Mouse (Mus musculus): ENCODE data around the gene Vhl. TPM values are rescaled to one million over a fixed set of nuclear protein-coding genes. Genes with fewer than 3 reads are reported as not detected.

Gene Vhl
- polyA plus RNA-seq, 1 experiment from 2014 or later = 39.5 TPM

DNA sequence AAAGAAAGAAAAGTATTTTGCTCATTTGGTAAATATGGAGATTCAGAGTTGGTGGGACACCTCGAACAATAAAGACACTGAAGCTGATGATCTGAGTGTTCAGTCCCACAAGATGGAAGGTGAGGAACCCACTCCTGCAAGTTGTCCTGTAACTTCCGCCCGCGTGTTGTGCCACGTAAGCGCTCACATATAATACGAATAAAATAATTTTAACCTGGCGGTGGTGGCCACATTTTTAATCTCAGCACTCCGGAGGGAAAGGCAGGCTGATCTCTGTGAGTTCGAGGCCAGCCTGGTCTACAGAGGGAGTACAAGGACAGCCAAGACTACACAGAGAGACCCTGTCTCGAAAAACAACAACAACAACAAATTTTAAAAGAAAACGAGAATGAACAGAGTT, 19.8 kb upstream of the Vhl start:
- no peaks in the 10 kb centered on the region for H3K36me3 ChIP-seq
- peaks cover 15% of the 10 kb centered on the region for H3K4me1 ChIP-seq
- no peaks in the 10 kb centered on the region for H3K27me3 ChIP-seq (replicated peaks)
- ATAC-seq (ENCODE audit: insufficient read depth, low FRiP score, low read depth) = no peak
- peak overlapping the region; percentile 92 for H3K4me3 ChIP-seq (replicated peaks)
- H3K4me2 ChIP-seq = peak overlapping the region; percentile 81
- H3K9ac ChIP-seq = peak overlapping the region; percentile 86; the same call in 1 of the 2 replicates
- H3K27ac ChIP-seq = peak overlapping the region; percentile 74; the same call in 1 of the 2 replicates
- WGBS = 52% methylated on average over 12 of the region's 12 CpGs
- no peaks in the 10 kb centered on the region for H3K9me3 ChIP-seq

DNA sequence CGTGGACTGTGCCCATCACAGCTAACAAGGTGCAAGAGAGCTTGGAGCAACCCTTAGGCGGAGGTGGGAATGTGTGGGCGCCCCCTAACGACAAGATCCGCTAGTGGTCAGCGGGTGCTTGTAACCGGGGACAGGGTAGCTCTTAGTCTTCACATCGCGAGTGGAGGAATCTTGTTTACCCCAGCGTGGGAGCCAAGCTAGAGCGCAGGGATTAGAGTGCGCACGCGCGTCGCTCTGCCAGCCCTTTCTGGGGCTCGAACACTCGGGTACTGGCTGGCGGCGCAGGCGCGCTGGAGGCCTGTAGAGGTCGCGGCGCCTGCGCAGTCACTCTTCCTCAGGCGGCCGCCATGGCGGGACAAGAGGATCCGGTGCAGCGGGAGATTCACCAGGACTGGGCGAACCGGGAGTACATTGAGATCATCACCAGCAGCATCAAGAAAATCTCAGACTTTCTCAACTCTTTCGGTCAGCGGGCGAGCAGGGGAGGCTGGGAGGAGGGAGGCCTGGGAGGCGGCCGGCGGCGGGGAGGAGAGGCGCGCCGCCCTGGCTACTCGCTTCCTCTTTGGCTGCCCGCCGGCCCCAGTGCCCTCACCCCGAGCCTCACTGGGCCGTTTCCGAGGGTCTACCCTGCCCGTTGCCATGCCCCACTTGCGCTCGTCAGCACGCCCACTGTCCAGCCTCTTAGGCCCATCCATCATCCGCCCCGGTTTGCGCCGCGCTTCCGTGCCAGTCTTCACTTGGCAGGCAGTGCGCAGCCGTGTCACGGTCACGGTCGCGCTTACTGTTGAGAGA, 19.1 kb upstream of the Vhl start, which contains the start of gene Brk1:
Brk1 (plus strand) TSS at position 341 of the 792 bp plus-strand sequence.
- peak within 1 kb of the TSS; percentile 86 for H3K9ac ChIP-seq
- H3K36me3 ChIP-seq = no peaks in the 10 kb centered on the region
- peak within 1 kb of the TSS; percentile 81 for H3K4me2 ChIP-seq
- WGBS = under 1% methylated on average over 57 of the region's 65 CpGs
- no peaks in the 10 kb centered on the region for H3K9me3 ChIP-seq
- no peaks in the 10 kb centered on the region for H3K27me3 ChIP-seq (replicated peaks)
- ATAC-seq (ENCODE audit: insufficient read depth, low FRiP score, low read depth) = peak; percentile 92
- H3K4me3 ChIP-seq (replicated peaks) = peak within 1 kb of the TSS; percentile 92
- H3K27ac ChIP-seq = peak within 1 kb of the TSS; percentile 74
- H3K4me1 ChIP-seq = peaks cover 14% of the 10 kb centered on the region

DNA sequence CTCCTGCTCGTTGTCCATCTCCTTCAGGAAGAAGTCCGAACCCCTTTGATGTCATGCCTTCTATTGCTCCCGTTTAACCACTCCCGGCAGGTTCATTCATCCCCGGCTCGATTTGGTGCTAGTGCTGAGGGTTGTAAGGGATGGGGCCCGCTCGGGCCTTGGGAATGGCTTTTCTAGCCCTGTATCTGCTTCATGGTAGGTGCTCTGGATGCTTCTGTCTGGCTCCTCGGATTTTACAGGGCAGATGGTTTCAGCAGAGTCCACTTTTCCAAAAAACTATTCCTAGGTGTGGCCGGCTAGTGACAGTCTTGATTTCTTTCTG, 18.6 kb upstream of the Vhl start:
- no peak for ATAC-seq (ENCODE audit: insufficient read depth, low FRiP score, low read depth)
- Histone ChIP-seq H3K4me3 (replicated peaks) (peak overlapping the region; percentile 92), H3K27me3 (replicated peaks) (no peaks in the 10 kb centered on the region), H3K4me2 (peak overlapping the region; percentile 81), H3K27ac (peak overlapping the region; percentile 74), H3K9ac (peak overlapping the region; percentile 86), H3K4me1 (peaks cover 11% of the 10 kb centered on the region), H3K36me3 (0 out of 2 replicates have a peak, but pooled peaks cover under 1% of the 10 kb centered on the region), H3K9me3 (no peaks in the 10 kb centered on the region)
- 2% methylated on average over 10 of the region's 10 CpGs for WGBS

DNA sequence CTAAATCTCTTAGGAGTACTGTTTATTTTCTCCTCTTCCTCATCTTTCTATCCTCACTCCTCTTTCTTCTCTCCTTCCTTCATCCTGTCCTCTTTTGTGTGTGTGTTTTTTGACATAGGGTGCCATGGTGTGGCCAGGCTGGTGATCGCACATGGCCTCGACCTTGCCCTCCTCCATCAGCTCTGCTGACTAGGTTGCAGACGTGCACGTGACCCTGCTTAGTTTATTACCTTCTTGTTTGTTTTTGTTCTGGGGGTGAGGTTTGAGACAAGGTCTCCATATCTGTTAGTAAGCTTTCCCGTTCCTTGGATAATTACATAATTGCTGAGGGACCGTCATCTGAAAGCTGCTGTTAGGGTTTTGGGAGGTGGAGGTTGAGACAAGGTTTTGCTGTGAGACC, 14.9 kb upstream of the Vhl start:
- Histone ChIP-seq H3K27ac (no peak overlapping the region), H3K4me3 (replicated peaks) (no peak overlapping the region), H3K4me2 (no peak overlapping the region), H3K36me3 (peaks cover 12% of the 10 kb centered on the region; the same call in 1 of the 2 replicates), H3K9me3 (no peaks in the 10 kb centered on the region), H3K27me3 (replicated peaks) (no peaks in the 10 kb centered on the region), H3K9ac (no peak overlapping the region), H3K4me1 (peaks cover 6% of the 10 kb centered on the region; the same call in 1 of the 2 replicates)
- no peak for ATAC-seq (ENCODE audit: insufficient read depth, low FRiP score, low read depth)
- 66% methylated on average over 6 of the region's 6 CpGs for WGBS

DNA sequence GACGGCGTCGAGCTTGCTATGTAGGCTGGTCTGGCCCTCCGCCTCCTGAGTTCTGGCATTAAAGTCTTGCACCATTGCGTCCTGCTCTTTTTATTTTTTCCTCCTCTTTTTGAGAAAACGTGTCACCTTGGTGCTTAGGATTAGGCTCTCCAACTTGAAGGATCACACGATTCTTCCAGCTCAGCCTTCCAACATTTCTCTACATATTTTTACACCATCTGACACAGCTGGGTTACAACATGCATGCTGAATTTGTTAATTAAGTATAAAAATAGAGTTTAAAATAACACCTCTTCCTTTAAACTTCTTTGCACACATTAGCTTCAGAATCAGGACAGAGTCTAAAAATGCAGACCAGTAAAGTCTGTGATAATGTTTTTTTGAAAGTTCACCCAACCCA, 14.5 kb upstream of the Vhl start:
- Histone ChIP-seq H3K36me3 (peaks cover 16% of the 10 kb centered on the region; the same call in 1 of the 2 replicates), H3K9me3 (no peaks in the 10 kb centered on the region), H3K9ac (no peak overlapping the region), H3K4me1 (peaks cover 6% of the 10 kb centered on the region; the same call in 1 of the 2 replicates), H3K4me2 (no peak overlapping the region), H3K27ac (no peak overlapping the region), H3K27me3 (replicated peaks) (no peaks in the 10 kb centered on the region), H3K4me3 (replicated peaks) (no peak overlapping the region)
- ATAC-seq (ENCODE audit: insufficient read depth, low FRiP score, low read depth) = no peak
- WGBS = 88% methylated on average over 7 of the region's 7 CpGs

DNA sequence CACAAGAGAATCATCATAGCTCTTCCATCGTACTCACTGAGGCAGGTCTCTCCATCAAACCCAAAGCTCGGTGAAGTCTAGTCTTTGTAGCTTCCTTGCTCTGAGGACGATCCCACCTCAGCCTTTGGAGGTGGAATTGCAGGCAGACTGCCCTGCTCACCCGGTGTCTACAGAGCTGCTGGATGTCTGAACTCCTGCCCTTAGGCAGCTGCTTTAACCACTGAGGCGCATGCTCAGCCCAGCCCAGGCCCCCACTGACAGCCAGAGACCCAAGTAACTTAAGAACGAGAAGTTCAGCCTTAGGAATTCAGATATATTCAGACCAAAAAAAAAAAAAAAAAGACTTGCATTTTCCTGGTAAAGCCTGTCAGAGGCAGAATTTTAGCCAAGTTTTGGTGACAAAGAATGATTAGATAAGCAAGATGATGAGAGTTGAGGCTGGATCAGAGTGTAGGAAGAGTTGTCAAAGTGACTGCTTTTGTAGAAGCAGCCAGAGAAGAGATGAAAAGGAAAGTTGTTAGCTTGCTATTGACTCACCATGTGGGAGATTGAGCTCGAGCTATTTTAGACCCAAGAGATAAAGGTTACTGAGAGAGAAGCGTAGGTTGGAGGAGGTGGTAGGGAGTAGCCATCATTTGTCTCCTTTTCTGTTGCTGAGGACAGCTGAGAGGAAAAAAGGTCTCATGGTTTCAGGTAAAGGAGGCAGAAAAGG, 11.3 kb upstream of the Vhl start:
- Histone ChIP-seq H3K4me1 (no peaks in the 10 kb centered on the region), H3K4me3 (replicated peaks) (no peak overlapping the region), H3K4me2 (no peak overlapping the region), H3K9ac (no peak overlapping the region), H3K36me3 (peaks cover 43% of the 10 kb centered on the region), H3K9me3 (no peaks in the 10 kb centered on the region), H3K27ac (no peak overlapping the region), H3K27me3 (replicated peaks) (no peaks in the 10 kb centered on the region)
- 82% methylated on average over 8 of the region's 8 CpGs for WGBS
- ATAC-seq (ENCODE audit: insufficient read depth, low FRiP score, low read depth) = no peak

DNA sequence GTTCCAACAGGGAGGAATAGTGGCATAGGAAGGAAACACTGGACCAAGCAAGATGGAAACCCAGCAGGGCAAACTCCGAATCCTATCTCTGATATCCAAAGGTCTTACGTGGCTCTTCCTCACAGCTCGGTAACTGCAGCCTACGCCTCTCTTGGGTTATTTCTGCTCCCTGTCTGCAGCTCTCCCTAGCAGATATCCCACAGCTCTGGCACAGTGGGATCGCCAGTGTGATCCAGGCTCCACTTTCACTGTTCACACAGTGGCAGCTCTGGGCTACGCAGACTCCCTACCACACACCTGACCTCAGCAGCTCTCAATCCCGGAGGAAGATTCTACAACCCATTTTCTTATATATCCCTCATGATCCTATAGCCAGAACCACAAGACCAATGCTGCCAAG, 9.6 kb upstream of the Vhl start:
- Histone ChIP-seq H3K36me3 (peaks cover 48% of the 10 kb centered on the region), H3K4me2 (no peak overlapping the region), H3K27me3 (replicated peaks) (no peaks in the 10 kb centered on the region), H3K9me3 (no peaks in the 10 kb centered on the region), H3K9ac (no peak overlapping the region), H3K27ac (no peak overlapping the region), H3K4me1 (no peaks in the 10 kb centered on the region), H3K4me3 (replicated peaks) (no peak overlapping the region)
- ATAC-seq (ENCODE audit: insufficient read depth, low FRiP score, low read depth) = no peak
- WGBS = 96% methylated on average over 7 of the region's 7 CpGs

DNA sequence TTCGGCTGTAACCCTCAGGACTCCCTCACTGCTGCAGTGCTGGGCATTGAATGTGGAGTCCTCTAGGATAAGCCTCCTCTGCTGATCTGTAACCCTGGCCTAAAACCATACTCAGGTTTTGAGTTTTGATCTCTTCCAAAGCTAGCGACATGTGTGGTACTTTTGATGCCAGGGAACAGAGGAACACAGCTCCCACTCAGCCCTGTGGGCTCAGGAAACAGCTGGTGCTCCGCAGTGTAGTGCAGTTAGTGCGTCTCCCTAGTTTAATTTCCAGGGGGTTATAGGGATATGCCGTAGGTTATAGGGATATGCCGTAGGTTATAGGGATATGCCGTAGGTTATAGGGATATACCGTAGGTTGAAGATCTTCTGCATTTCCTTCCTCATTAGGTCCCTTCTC, 8.8 kb upstream of the Vhl start:
- H3K36me3 ChIP-seq = peaks cover 48% of the 10 kb centered on the region
- no peak for ATAC-seq (ENCODE audit: insufficient read depth, low FRiP score, low read depth)
- WGBS = 97% methylated on average over 8 of the region's 8 CpGs

DNA sequence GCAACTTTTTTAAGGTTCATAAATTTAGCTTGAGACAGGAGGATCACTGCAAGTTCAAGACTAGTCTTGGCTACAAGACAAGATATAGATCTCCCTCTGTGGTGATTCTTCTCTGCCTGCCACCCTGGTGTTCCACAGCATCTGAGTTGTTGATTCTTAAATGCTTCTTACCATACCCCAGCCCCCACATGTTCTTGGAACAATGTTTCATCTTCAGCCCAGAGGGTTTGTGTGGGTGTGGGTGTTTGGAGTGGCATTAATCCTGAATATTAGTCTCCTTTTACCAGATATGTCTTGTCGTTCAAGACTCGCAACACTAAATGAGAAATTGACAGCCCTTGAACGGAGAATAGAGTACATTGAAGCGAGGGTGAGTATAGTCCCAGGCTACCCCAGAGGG, 8.3 kb upstream of the Vhl start:
- no peak overlapping the region for H3K9ac ChIP-seq
- H3K4me3 ChIP-seq (replicated peaks) = no peak overlapping the region
- peaks cover 44% of the 10 kb centered on the region for H3K36me3 ChIP-seq
- no peak overlapping the region for H3K27ac ChIP-seq
- H3K4me2 ChIP-seq = no peak overlapping the region
- no peaks in the 10 kb centered on the region for H3K27me3 ChIP-seq (replicated peaks)
- H3K4me1 ChIP-seq = no peaks in the 10 kb centered on the region
- no peak for ATAC-seq (ENCODE audit: insufficient read depth, low FRiP score, low read depth)
- 89% methylated on average over 4 of the region's 4 CpGs for WGBS
- H3K9me3 ChIP-seq = no peaks in the 10 kb centered on the region

More for the DNA sequence above, 8.8 kb upstream of the Vhl start:
- no peak overlapping the region for H3K9ac ChIP-seq
- H3K4me3 ChIP-seq (replicated peaks) = no peak overlapping the region
- no peak overlapping the region for H3K27ac ChIP-seq
- H3K4me2 ChIP-seq = no peak overlapping the region
- no peaks in the 10 kb centered on the region for H3K27me3 ChIP-seq (replicated peaks)
- no peaks in the 10 kb centered on the region for H3K9me3 ChIP-seq
- no peaks in the 10 kb centered on the region for H3K4me1 ChIP-seq

DNA sequence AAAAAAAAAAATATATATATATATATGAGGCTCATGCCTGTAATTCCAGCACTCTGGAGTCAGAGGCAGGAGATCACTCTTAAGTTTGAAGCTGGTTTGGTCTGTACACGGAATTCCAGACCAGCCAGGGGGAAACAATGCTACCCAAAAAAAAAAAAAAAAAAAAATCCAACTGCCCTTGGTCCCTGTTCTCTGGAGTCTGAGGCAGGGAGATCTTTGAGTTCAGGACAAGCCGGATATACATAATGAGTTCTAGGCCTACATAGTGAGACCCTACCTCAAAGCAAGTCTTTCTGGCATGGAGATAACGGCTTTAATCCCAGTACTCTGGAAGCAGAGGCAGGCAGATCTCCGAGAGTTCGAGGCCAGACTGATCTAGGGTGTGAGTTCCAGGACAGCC, 373 bp upstream of the Vhl start:
- Histone ChIP-seq H3K4me2 (peak overlapping the region; percentile 69), H3K36me3 (no peaks in the 10 kb centered on the region), H3K9me3 (no peaks in the 10 kb centered on the region), H3K27me3 (replicated peaks) (no peaks in the 10 kb centered on the region), H3K4me1 (peaks cover 10% of the 10 kb centered on the region), H3K27ac (peak overlapping the region; percentile 57; the same call in 1 of the 2 replicates), H3K4me3 (replicated peaks) (peak overlapping the region; percentile 77), H3K9ac (no peak overlapping the region; the same call in 1 of the 2 replicates)
- ATAC-seq (ENCODE audit: insufficient read depth, low FRiP score, low read depth) = no peak
- WGBS = 57% methylated on average over 5 of the region's 5 CpGs

DNA sequence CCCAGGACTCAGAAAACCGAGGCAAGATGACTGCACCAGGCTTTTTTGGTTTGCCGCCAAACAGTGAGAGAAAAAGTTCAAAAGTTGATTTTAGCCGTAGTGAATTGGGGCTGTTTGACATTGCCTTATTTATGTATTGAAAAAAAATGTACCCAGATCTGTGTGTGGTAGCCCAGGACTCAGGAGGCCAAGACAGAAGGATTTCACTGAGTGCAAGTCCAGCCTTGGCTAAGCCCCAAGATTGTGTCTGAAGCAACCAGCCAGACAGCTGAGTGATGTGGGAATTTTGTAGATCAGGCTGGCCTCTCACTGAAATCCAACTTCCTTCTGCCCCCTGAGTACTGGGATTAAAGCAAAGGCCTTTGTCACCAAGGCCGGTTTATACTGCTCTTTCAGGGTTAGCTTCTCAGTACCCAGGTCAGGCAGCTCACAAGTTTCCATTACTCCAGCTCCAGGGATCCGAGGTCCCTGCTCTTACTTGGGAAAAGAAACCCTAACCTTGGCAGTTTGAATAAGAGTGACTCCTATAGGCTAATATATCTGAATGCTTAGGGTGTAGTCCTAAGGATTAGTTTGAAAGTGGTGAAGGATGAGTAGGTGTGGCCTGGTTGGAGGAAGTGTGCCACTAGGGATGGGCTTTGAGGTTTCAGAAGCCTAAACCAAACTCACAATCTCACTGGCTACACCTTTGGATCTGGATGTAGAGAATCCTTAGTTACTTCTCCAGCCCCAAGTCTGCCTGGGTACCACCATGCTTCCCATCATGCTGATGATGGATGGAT, 1.4 kb downstream of the Vhl start:
- Histone ChIP-seq H3K4me1 (peaks cover 10% of the 10 kb centered on the region), H3K36me3 (peaks cover 8% of the 10 kb centered on the region; the same call in 1 of the 2 replicates), H3K4me2 (peak overlapping the region; percentile 69), H3K4me3 (replicated peaks) (peak overlapping the region; percentile 77), H3K27ac (no peak overlapping the region), H3K9ac (no peak overlapping the region), H3K27me3 (replicated peaks) (no peaks in the 10 kb centered on the region), H3K9me3 (no peaks in the 10 kb centered on the region)
- no peak for ATAC-seq (ENCODE audit: insufficient read depth, low FRiP score, low read depth)
- 28% methylated on average over 5 of the region's 5 CpGs for WGBS

Data from stomach, embryonic 15.5 days (tissue).